Mouse (Mus musculus): ENCODE data around the gene Fpr1.

DNA sequence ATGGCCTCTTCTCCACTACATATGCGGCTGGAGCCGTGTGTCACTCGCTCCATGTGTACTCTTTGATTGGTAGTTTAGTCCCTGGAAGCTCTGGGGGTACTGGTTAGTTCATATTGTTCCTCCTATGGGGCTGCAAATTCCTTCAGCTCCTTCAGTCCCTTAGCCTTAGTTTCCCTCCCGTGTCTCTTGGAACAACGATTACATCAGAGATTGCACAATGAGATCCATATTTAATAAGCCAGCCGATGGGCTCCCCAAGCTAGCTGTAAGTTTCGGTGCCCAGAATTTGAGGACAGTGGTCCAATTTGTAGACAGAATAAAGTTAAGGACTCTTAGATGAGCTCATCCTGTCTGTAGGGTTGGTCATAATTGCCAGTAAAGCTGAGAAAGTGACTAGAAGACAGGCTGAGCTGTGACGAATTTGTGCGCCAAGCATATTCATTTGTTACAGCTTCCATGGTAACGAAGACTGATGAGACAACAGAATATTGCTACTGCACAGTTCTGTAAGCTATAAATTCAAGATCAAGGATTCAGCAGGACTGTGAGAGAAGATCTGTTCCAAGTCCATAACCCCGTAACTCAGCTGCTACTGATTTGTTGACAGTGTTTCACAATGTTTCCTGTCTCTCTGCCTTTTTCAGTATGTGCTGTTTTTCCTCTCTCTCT is 16.8 kb downstream of the Fpr1 start:
- TF ChIP-seq POLR2A (IDR thresholded peaks at IDR 0.05; ENCODE audit: extremely low read depth, insufficient read depth, low read length), result no peak
- TF ChIP-seq CTCF (IDR thresholded peaks at IDR 0.05; ENCODE audit: extremely low read depth, insufficient read depth, low read length), result no peak
